Mouse (Mus musculus): ENCODE data around the gene Sgsm2. TPM values are rescaled to one million over a fixed set of nuclear protein-coding genes. Genes with fewer than 3 reads are reported as not detected.

Sgsm2 gene
- polyA plus RNA-seq, 1 experiment from 2014 or later = 7.3 TPM

- 36% methylated on average over 6 of the region's 6 CpGs for WGBS
- H3K27ac ChIP-seq = peak overlapping the region; percentile 97
Measured at GRCm38 (mm10) chr11:74838971-74839370, 57.9 kb downstream of the Sgsm2 start.

GRCm38 (mm10) chr11:74838441-74838840, 58.4 kb downstream of the Sgsm2 start:
- Histone ChIP-seq H3K27ac (peak overlapping the region; percentile 97), H3K4me1 (peaks cover 90% of the 10 kb centered on the region), H3K9me3 (replicated peaks) (no peaks in the 10 kb centered on the region), H3K27me3 (no peaks in the 10 kb centered on the region), H3K4me2 (peak overlapping the region; percentile 87), H3K9ac (peak overlapping the region; percentile 51), H3K4me3 (replicated peaks) (peak overlapping the region; percentile 56), H3K36me3 (peaks cover 32% of the 10 kb centered on the region)
- ATAC-seq (replicated peaks; ENCODE audit: low FRiP score) = peak; percentile 67
- WGBS = 0% methylated on average over 35 of the region's 35 CpGs

More at GRCm38 (mm10) chr11:74838971-74839370, 57.9 kb downstream of the Sgsm2 start:
- ATAC-seq (replicated peaks; ENCODE audit: low FRiP score) = no peak
- peak overlapping the region; percentile 56 for H3K4me3 ChIP-seq (replicated peaks)
- no peaks in the 10 kb centered on the region for H3K27me3 ChIP-seq
- peak overlapping the region; percentile 87 for H3K4me2 ChIP-seq
- H3K9ac ChIP-seq = peak overlapping the region; percentile 51; the same call in 1 of the 2 replicates
- H3K9me3 ChIP-seq (replicated peaks) = no peaks in the 10 kb centered on the region
- H3K4me1 ChIP-seq = peaks cover 86% of the 10 kb centered on the region
- peaks cover 37% of the 10 kb centered on the region for H3K36me3 ChIP-seq

GRCm38 (mm10) chr11:74837694-74838431, 59.0 kb downstream of the Sgsm2 start:
- Histone ChIP-seq H3K4me2 (peak overlapping the region; percentile 87), H3K36me3 (peaks cover 26% of the 10 kb centered on the region), H3K4me1 (peaks cover 90% of the 10 kb centered on the region), H3K9me3 (replicated peaks) (no peaks in the 10 kb centered on the region), H3K9ac (peak overlapping the region; percentile 51), H3K4me3 (replicated peaks) (peak overlapping the region; percentile 56), H3K27me3 (no peaks in the 10 kb centered on the region), H3K27ac (peak overlapping the region; percentile 97)
- 2% methylated on average over 51 of the region's 54 CpGs for WGBS
- peak; percentile 72 for ATAC-seq (replicated peaks; ENCODE audit: low FRiP score)

GRCm38 (mm10) chr11:74837056-74837693, 59.7 kb downstream of the Sgsm2 start:
- H3K27ac ChIP-seq = peak overlapping the region; percentile 97
- peaks cover 88% of the 10 kb centered on the region for H3K4me1 ChIP-seq
- peaks cover 19% of the 10 kb centered on the region for H3K36me3 ChIP-seq
- peak overlapping the region; percentile 87 for H3K4me2 ChIP-seq
- H3K9ac ChIP-seq = peak overlapping the region; percentile 51
- peak overlapping the region; percentile 56 for H3K4me3 ChIP-seq (replicated peaks)
- ATAC-seq (replicated peaks; ENCODE audit: low FRiP score) = no peak
- H3K9me3 ChIP-seq (replicated peaks) = no peaks in the 10 kb centered on the region
- H3K27me3 ChIP-seq = no peaks in the 10 kb centered on the region
- WGBS = 48% methylated on average over 16 of the region's 16 CpGs

- peaks cover 82% of the 10 kb centered on the region for H3K4me1 ChIP-seq
- WGBS = 93% methylated on average over 22 of the region's 22 CpGs
- H3K4me2 ChIP-seq = peak overlapping the region; percentile 87; the same call in 1 of the 2 replicates
- no peaks in the 10 kb centered on the region for H3K9me3 ChIP-seq (replicated peaks)
- no peaks in the 10 kb centered on the region for H3K27me3 ChIP-seq
- H3K27ac ChIP-seq = no peak overlapping the region
- H3K4me3 ChIP-seq (replicated peaks) = no peak overlapping the region
- peaks cover 14% of the 10 kb centered on the region for H3K36me3 ChIP-seq
- no peak overlapping the region for H3K9ac ChIP-seq
- ATAC-seq (replicated peaks; ENCODE audit: low FRiP score) = no peak
Measured at GRCm38 (mm10) chr11:74836225-74837055, 60.4 kb downstream of the Sgsm2 start.

- 93% methylated on average over 6 of the region's 6 CpGs for whole genome bisulfite sequencing
- Histone ChIP-seq H3K4me1 (peaks cover 75% of the 10 kb centered on the region), H3K4me2 (no peak overlapping the region), H3K9ac (no peak overlapping the region), H3K27me3 (no peaks in the 10 kb centered on the region), H3K27ac (no peak overlapping the region), H3K9me3 (replicated peaks) (no peaks in the 10 kb centered on the region), H3K4me3 (replicated peaks) (no peak overlapping the region), H3K36me3 (peaks cover 13% of the 10 kb centered on the region)
- ATAC-seq (replicated peaks; ENCODE audit: low FRiP score) = no peak
Measured at GRCm38 (mm10) chr11:74835593-74836224, 61.2 kb downstream of the Sgsm2 start.

- Histone ChIP-seq H3K4me3 (replicated peaks) (0 out of 2 replicates have a peak overlapping the region, but pooled peaks have one; percentile 1), H3K36me3 (peaks cover 4% of the 10 kb centered on the region; the same call in 1 of the 2 replicates), H3K4me1 (peaks cover 67% of the 10 kb centered on the region), H3K4me2 (peak overlapping the region; percentile 9; the same call in 1 of the 2 replicates), H3K27ac (peak overlapping the region; percentile 79), H3K9ac (no peak overlapping the region), H3K9me3 (replicated peaks) (no peaks in the 10 kb centered on the region), H3K27me3 (no peaks in the 10 kb centered on the region)
- WGBS = 43% methylated on average over 5 of the region's 5 CpGs
- no peak for ATAC-seq (replicated peaks; ENCODE audit: low FRiP score)
Measured at GRCm38 (mm10) chr11:74834650-74835277, 62.1 kb downstream of the Sgsm2 start.

GRCm38 (mm10) chr11:74834359-74834638, 62.6 kb downstream of the Sgsm2 start:
- Histone ChIP-seq H3K27ac (peak overlapping the region; percentile 79), H3K36me3 (no peaks in the 10 kb centered on the region), H3K4me3 (replicated peaks) (0 out of 2 replicates have a peak overlapping the region, but pooled peaks have one; percentile 1), H3K9me3 (replicated peaks) (no peaks in the 10 kb centered on the region), H3K4me2 (peak overlapping the region; percentile 92; the same call in 1 of the 2 replicates), H3K9ac (no peak overlapping the region), H3K27me3 (no peaks in the 10 kb centered on the region), H3K4me1 (peaks cover 68% of the 10 kb centered on the region)
- ATAC-seq (replicated peaks; ENCODE audit: low FRiP score) = no peak
- WGBS = 32% methylated on average over 1 of the region's 1 CpGs

GRCm38 (mm10) chr11:74833536-74834358, 63.1 kb downstream of the Sgsm2 start:
- WGBS = 79% methylated on average over 8 of the region's 8 CpGs
- Histone ChIP-seq H3K4me3 (replicated peaks) (peak overlapping the region; percentile 90), H3K9me3 (replicated peaks) (no peaks in the 10 kb centered on the region), H3K9ac (no peak overlapping the region), H3K4me2 (peak overlapping the region; percentile 92), H3K27ac (peak overlapping the region; percentile 79), H3K36me3 (no peaks in the 10 kb centered on the region), H3K4me1 (peaks cover 68% of the 10 kb centered on the region), H3K27me3 (no peaks in the 10 kb centered on the region)
- ATAC-seq (replicated peaks; ENCODE audit: low FRiP score) = no peak

- Histone ChIP-seq H3K4me2 (peak overlapping the region; percentile 92), H3K27ac (peak overlapping the region; percentile 97), H3K27me3 (no peaks in the 10 kb centered on the region), H3K4me1 (peaks cover 74% of the 10 kb centered on the region), H3K4me3 (replicated peaks) (peak overlapping the region; percentile 90), H3K36me3 (no peaks in the 10 kb centered on the region), H3K9me3 (replicated peaks) (no peaks in the 10 kb centered on the region), H3K9ac (peak overlapping the region; percentile 86)
- 2% methylated on average over 26 of the region's 26 CpGs for WGBS
- ATAC-seq (replicated peaks; ENCODE audit: low FRiP score) = no peak
Measured at GRCm38 (mm10) chr11:74832503-74833143, 64.2 kb downstream of the Sgsm2 start.

All from kidney, embryonic 15.5 days (tissue).